Mouse (Mus musculus) hindbrain, postnatal 0 days (tissue): Measurements from ENCODE around the gene 1500009C09Rik. TPM values are rescaled to one million over a fixed set of nuclear protein-coding genes. Genes with fewer than 3 reads are reported as not detected.

Experiments used
- ATAC-seq: fragments of 200-750 bp; cut with Nextera tagmentation; 2 replicates; pipeline ENCODE4 v1.8.0; 2017; ENCODE audit warnings: mild to moderate bottlenecking, moderate TSS enrichment, moderate library complexity
- DNase-seq: peaks from one replicate; pipeline ENCODE4 v3.0.0-alpha.2; 2015; ENCODE audit warnings: low spot score
- H3K27ac ChIP-seq: fragments of 300-500 bp; sonication (generic); 2 replicates; pipeline ENCODE4 v1.5.1; 2014; ENCODE audit warnings: mild to moderate bottlenecking
- H3K27me3 ChIP-seq: fragments of 300-500 bp; sonication (generic); 2 replicates; pipeline ENCODE4 v1.6.1; 2014; ENCODE audit warnings: low read length, mixed read lengths; ENCODE audit not compliant: insufficient read depth
- H3K36me3 ChIP-seq: fragments of 300-500 bp; sonication (generic); 2 replicates; pipeline ENCODE4 v1.6.1; 2014; ENCODE audit warnings: low read length, mixed read lengths; ENCODE audit not compliant: insufficient read depth
- H3K4me1 ChIP-seq: fragments of 300-500 bp; sonication (generic); 2 replicates; pipeline ENCODE4 v1.6.1; 2014; ENCODE audit warnings: antibody characterized with exemption, low read length, mixed read lengths; ENCODE audit not compliant: insufficient read depth
- H3K4me2 ChIP-seq: fragments of 300-500 bp; sonication (generic); 2 replicates; pipeline ENCODE4 v1.6.1; 2014; ENCODE audit warnings: low read depth, mild to moderate bottlenecking, low read length, moderate library complexity, mixed read lengths
- H3K4me3 ChIP-seq: fragments of 300-500 bp; sonication (generic); 2 replicates; pipeline ENCODE4 v1.5.1; 2014; ENCODE audit warnings: low read length
- H3K9ac ChIP-seq: fragments of 300-500 bp; sonication (generic); replicated peaks from 2 replicates; pipeline ENCODE4 v1.6.1; 2014; ENCODE audit warnings: mild to moderate bottlenecking, low read length, moderate library complexity, mixed read lengths
- H3K9me3 ChIP-seq: fragments of 300-500 bp; sonication (generic); 2 replicates; pipeline ENCODE4 v1.6.1; 2016; ENCODE audit warnings: low read length, mixed read lengths
- CTCF ChIP-seq: IDR thresholded peaks from 2 replicates; pipeline ENCODE4 v1.5.1; 2016; ENCODE audit warnings: antibody characterized with exemption, control low read depth, low read depth
- WGBS: fragments of 180-500 bp; shearing (Covaris S2); extraction: QIAGEN DNeasy Blood & Tissue Kit; methylation state at CpG from one replicate; pipeline ENCODE4 v1.1.7; 2014; 5-methylcytosine and 5-hydroxymethylcytosine counted together
- polyA plus RNA-seq: library from polyadenylated mRNA; unstranded; fragments of >200 nt; fragmentation: Nextera tagmentation; extraction: Ambion mirVana; gene quantifications from 2 replicates; pipeline ENCODE4 v1.2.1, GENCODE M21; 2015
- total RNA-seq: library from RNA; depleted of rRNA; stranded (reverse); fragments of >200 nt; gene quantifications from 2 replicates; pipeline ENCODE4 v1.2.3, GENCODE M21; 2014; rRNA removed

1500009C09Rik gene
- total and polyA plus RNA-seq, 2 experiments from 2014 or later = 12.5 to 127 TPM

- Histone ChIP-seq H3K9ac (no peak overlapping the region), H3K4me3 (no peak overlapping the region), H3K4me2 (no peak overlapping the region), H3K36me3 (no peaks in the 10 kb centered on the region), H3K9me3 (no peaks in the 10 kb centered on the region), H3K27me3 (no peaks in the 10 kb centered on the region), H3K27ac (no peak overlapping the region), H3K4me1 (no peaks in the 10 kb centered on the region)
- DNase-seq = no peak
- no peak for TF ChIP-seq CTCF
- ATAC-seq = no peak
- 83% methylated on average over 3 of the region's 3 CpGs for WGBS
Measured at GRCm38 (mm10) chr15:82307107-82307506, 54.9 kb downstream of the 1500009C09Rik start.

GRCm38 (mm10) chr15:82308416-82308815, 56.2 kb downstream of the 1500009C09Rik start:
- Histone ChIP-seq H3K9ac (no peak overlapping the region), H3K4me1 (no peaks in the 10 kb centered on the region), H3K27me3 (no peaks in the 10 kb centered on the region), H3K4me2 (no peak overlapping the region), H3K9me3 (no peaks in the 10 kb centered on the region), H3K27ac (no peak overlapping the region), H3K36me3 (no peaks in the 10 kb centered on the region), H3K4me3 (no peak overlapping the region)
- DNase-seq = no peak
- WGBS = 86% methylated on average over 3 of the region's 3 CpGs
- no peak for ATAC-seq
- no peak for TF ChIP-seq CTCF

Other genes with a start within 250 kb of the 1500009C09Rik start
- gene Desi1, start 218.5 kb upstream of the 1500009C09Rik start, total RNA-seq = 29.9 and 32.1 TPM in 2 replicates
- 44.1 and 45.3 TPM in 2 replicates for gene Desi1, start 218.5 kb upstream of the 1500009C09Rik start, polyA plus RNA-seq
- 222 and 236 TPM in 2 replicates for gene Snu13, start 204.8 kb upstream of the 1500009C09Rik start, total RNA-seq
- gene Snu13, start 204.8 kb upstream of the 1500009C09Rik start, polyA plus RNA-seq = 249 and 255 TPM in 2 replicates
- not detected in 2 replicates for gene 4930407I10Rik, start 193.2 kb upstream of the 1500009C09Rik start, total RNA-seq
- gene 4930407I10Rik, start 193.2 kb upstream of the 1500009C09Rik start, polyA plus RNA-seq = not detected in 2 replicates
- 0.21 TPM in 1 of 2 replicates, not detected in the other for gene Mei1, start 182.4 kb upstream of the 1500009C09Rik start, total RNA-seq
- 0.11 and 0.24 TPM in 2 replicates for gene Mei1, start 182.4 kb upstream of the 1500009C09Rik start, polyA plus RNA-seq
- gene Ccdc134, start 124.5 kb upstream of the 1500009C09Rik start, total RNA-seq = 15.5 and 16.0 TPM in 2 replicates
- gene Ccdc134, start 124.5 kb upstream of the 1500009C09Rik start, polyA plus RNA-seq = 6.4 and 8.4 TPM in 2 replicates
- 256 and 266 TPM in 2 replicates for gene Srebf2, start 105.2 kb upstream of the 1500009C09Rik start, total RNA-seq
- 139 and 145 TPM in 2 replicates for gene Srebf2, start 105.2 kb upstream of the 1500009C09Rik start, polyA plus RNA-seq
- gene Shisa8, start 39.6 kb upstream of the 1500009C09Rik start, total RNA-seq = 34.7 and 36.0 TPM in 2 replicates
- gene Shisa8, start 39.6 kb upstream of the 1500009C09Rik start, polyA plus RNA-seq = 7.5 and 9.2 TPM in 2 replicates
- gene Tnfrsf13c, start 28.0 kb upstream of the 1500009C09Rik start, total RNA-seq = 0.29 and 5.6 TPM in 2 replicates
- 0.34 and 0.42 TPM in 2 replicates for gene Tnfrsf13c, start 28.0 kb upstream of the 1500009C09Rik start, polyA plus RNA-seq
- gene Cenpm, start 7.6 kb upstream of the 1500009C09Rik start, total RNA-seq = 15.0 and 16.2 TPM in 2 replicates
- 23.0 and 27.6 TPM in 2 replicates for gene Cenpm, start 7.6 kb upstream of the 1500009C09Rik start, polyA plus RNA-seq
- gene Sept3, start 22.5 kb downstream of the 1500009C09Rik start, total RNA-seq = 393 and 404 TPM in 2 replicates
- 299 and 320 TPM in 2 replicates for gene Sept3, start 22.5 kb downstream of the 1500009C09Rik start, polyA plus RNA-seq
- 1.4 TPM in 1 of 2 replicates, not detected in the other for gene Wbp2nl, start 46.6 kb downstream of the 1500009C09Rik start, total RNA-seq
- 0.36 TPM in 1 of 2 replicates, not detected in the other for gene Wbp2nl, start 46.6 kb downstream of the 1500009C09Rik start, polyA plus RNA-seq
- 41.6 and 51.1 TPM in 2 replicates for gene Naga, start 86.5 kb downstream of the 1500009C09Rik start, total RNA-seq
- gene Naga, start 86.5 kb downstream of the 1500009C09Rik start, polyA plus RNA-seq = 36.9 and 37.2 TPM in 2 replicates
- gene Pheta2, start 86.5 kb downstream of the 1500009C09Rik start, total RNA-seq = 0.93 and 1.2 TPM in 2 replicates
- 1.3 and 1.4 TPM in 2 replicates for gene Pheta2, start 86.5 kb downstream of the 1500009C09Rik start, polyA plus RNA-seq
- 288 and 293 TPM in 2 replicates for gene Smdt1, start 86.6 kb downstream of the 1500009C09Rik start, total RNA-seq
- gene Smdt1, start 86.6 kb downstream of the 1500009C09Rik start, polyA plus RNA-seq = 392 and 401 TPM in 2 replicates
- gene Ndufa6, start 101.9 kb downstream of the 1500009C09Rik start, total RNA-seq = 194 and 224 TPM in 2 replicates
- gene Ndufa6, start 101.9 kb downstream of the 1500009C09Rik start, polyA plus RNA-seq = 511 and 516 TPM in 2 replicates
- 3.6 and 6.1 TPM in 2 replicates for gene Cyp2d22, start 127.9 kb downstream of the 1500009C09Rik start, total RNA-seq
- 3.7 and 5.1 TPM in 2 replicates for gene Cyp2d22, start 127.9 kb downstream of the 1500009C09Rik start, polyA plus RNA-seq
- gene Cyp2d11, start 141.6 kb downstream of the 1500009C09Rik start, total RNA-seq = not detected in 2 replicates
- gene Cyp2d11, start 141.6 kb downstream of the 1500009C09Rik start, polyA plus RNA-seq = not detected in 2 replicates
- not detected in 2 replicates for gene Cyp2d10, start 154.8 kb downstream of the 1500009C09Rik start, total RNA-seq
- gene Cyp2d10, start 154.8 kb downstream of the 1500009C09Rik start, polyA plus RNA-seq = not detected in 2 replicates
- not detected in 2 replicates for gene Cyp2d9, start 181.0 kb downstream of the 1500009C09Rik start, total RNA-seq
- not detected in 2 replicates for gene Cyp2d9, start 181.0 kb downstream of the 1500009C09Rik start, polyA plus RNA-seq